In the genomic region with DNA sequence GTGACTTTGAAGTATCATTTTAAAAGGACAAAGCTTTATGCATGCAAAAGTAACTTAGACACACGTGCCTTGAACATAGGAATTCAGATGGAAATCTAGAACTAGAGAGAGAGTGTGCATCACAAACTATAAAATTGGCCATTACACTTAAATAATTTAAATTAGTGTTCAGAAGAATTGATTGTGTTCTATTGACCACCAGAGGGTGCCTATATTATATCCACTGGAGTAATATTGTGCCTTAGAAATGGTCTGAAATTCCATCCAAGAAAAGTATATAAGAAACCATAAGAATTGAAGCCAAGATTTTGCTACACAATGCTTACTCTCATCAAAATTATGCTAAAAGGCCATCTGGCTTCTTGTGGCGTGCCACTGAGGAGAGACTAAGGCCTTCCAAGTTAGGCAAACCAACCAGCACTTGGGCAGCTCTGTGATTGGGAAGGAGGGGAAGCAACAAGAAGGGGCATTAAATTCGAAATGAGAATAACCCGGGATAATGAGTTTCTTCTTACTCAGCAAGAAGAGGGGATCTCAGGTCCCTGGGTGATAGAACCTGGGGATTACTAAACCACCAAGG, we compare ENCODE assay signal across 23 mouse cellular contexts. TPM values are rescaled to one million over a fixed set of nuclear protein-coding genes. Genes with fewer than 3 reads are reported as not detected.
A peak's percentile ranks its signal among the peaks of the same experiment; 100 is the strongest.
DNase-seq lines count a peak whose midpoint lies in the region; TF ChIP-seq lines count a peak whose summit lies in the region.
"Had no signal": no experiment of that assay in that cellular context is flagged by ENCODE, and none has a peak within 500 bp of the region (broad histone marks: within the 10 kb centered on the region; RNA-seq: fewer than 3 reads in every experiment).

No protein-coding gene starts in this region.

- peak overlapping the region; percentile 75 for H3K27ac ChIP-seq in heart, adult 2 months
- H3K27ac ChIP-seq in left cerebral cortex, adult 2 months, result no peak overlapping the region
- no peak overlapping the region for H3K27ac ChIP-seq in CH12.LX (ENCODE audit: insufficient read depth, low read depth)
- no peak overlapping the region for H3K27ac ChIP-seq in MEL (ENCODE audit: control insufficient read depth, low read depth, low read length)
- H3K27ac ChIP-seq: embryonic facial prominence, embryonic 15.5 days; hindbrain, embryonic 10.5 days; limb, embryonic 15.5 days; liver, embryonic 14.5 days; lung, embryonic 15.5 days had no signal

- H3K4me1 ChIP-seq in heart, adult 2 months (ENCODE audit: control insufficient read depth, insufficient read depth, low read length), result no peaks in the 10 kb centered on the region; the same call in 1 of the 2 replicates
- H3K4me1 ChIP-seq in CH12.LX (ENCODE audit: control insufficient read depth in 1 of 2, insufficient read depth in 2 of 2), result peaks cover 0 to 7% of the 10 kb centered on the region in 2 experiments; a peak in 2 of 4 replicates
- peaks cover 8 to 17% of the 10 kb centered on the region in 2 experiments; a peak in 3 of 4 replicates for H3K4me1 ChIP-seq in MEL (ENCODE audit: control insufficient read depth in 1 of 2, insufficient read depth in 2 of 2, low read length in 2 of 2)
- H3K4me1 ChIP-seq: limb, embryonic 15.5 days had no signal

- TF ChIP-seq RAD21 in CH12.LX (IDR thresholded peaks at IDR 0.05; ENCODE audit: low read depth, low read length) (no peak; the same call in 1 of the 2 replicates), MEL (IDR thresholded peaks at IDR 0.05; ENCODE audit: low read depth, low read length) (peak; percentile 31)

- in situ Hi-C loops in CH12.LX (cut with MboI; ENCODE audit: low pct_ligation_motif_present, low pct_unique_long_range_greater_than_20kb, low sequenced_read_pairs), result no loop called here

- TF ChIP-seq EP300 in heart, adult 2 months (IDR thresholded peaks at IDR 0.05; ENCODE audit: insufficient read depth, low read depth, low read length), result no peak
- no peak for TF ChIP-seq EP300 in CH12.LX (IDR thresholded peaks at IDR 0.05; ENCODE audit: low read length)
- TF ChIP-seq EP300 in MEL (IDR thresholded peaks at IDR 0.05; ENCODE audit: low read depth in 1 of 2, low read length in 2 of 2), result no peak

- no peaks in the 10 kb centered on the region for H3K36me3 ChIP-seq in heart, adult 2 months (ENCODE audit: control insufficient read depth, insufficient read depth, low read length)
- H3K36me3 ChIP-seq in CH12.LX (replicated peaks in 1 of 2; ENCODE audit: control insufficient read depth in 1 of 2, insufficient read depth in 1 of 2, low read length in 1 of 2) (no peaks in the 10 kb centered on the region), MEL (ENCODE audit: control insufficient read depth in 1 of 2, insufficient read depth in 2 of 2, low read length in 2 of 2) (peaks cover 0 to 14% of the 10 kb centered on the region in 2 experiments; a peak in 2 of 4 replicates)
- H3K36me3 ChIP-seq: embryonic facial prominence, embryonic 15.5 days; hindbrain, embryonic 10.5 days; limb, embryonic 15.5 days; lung, embryonic 15.5 days had no signal

- no peak for TF ChIP-seq POLR2A in heart, adult 2 months (IDR thresholded peaks at IDR 0.05; ENCODE audit: insufficient read depth, low read depth, low read length)
- TF ChIP-seq POLR2A in CH12.LX (IDR thresholded peaks at IDR 0.05; ENCODE audit: low read depth, low read length), result no peak
- TF ChIP-seq POLR2A in MEL (IDR thresholded peaks at IDR 0.05; ENCODE audit: control insufficient read depth in 1 of 2, insufficient read depth in 1 of 2, low read depth in 1 of 2, low read length in 2 of 2, poor library complexity in 1 of 2), result no peak

- H3K79me2 ChIP-seq in heart, adult 2 months (replicated peaks; ENCODE audit: control insufficient read depth, insufficient read depth, low read length), result no peaks in the 10 kb centered on the region
- no peaks in the 10 kb centered on the region for H3K79me2 ChIP-seq in CH12.LX (replicated peaks; ENCODE audit: control insufficient read depth, extremely low read depth, insufficient read depth, poor library complexity, severe bottlenecking)
- H3K79me2 ChIP-seq in MEL (ENCODE audit: control insufficient read depth, insufficient read depth, low read length, poor library complexity), result no peaks in the 10 kb centered on the region; the same call in 1 of the 2 replicates

- H3K27me3 ChIP-seq in heart, adult 2 months (ENCODE audit: control insufficient read depth, insufficient read depth, low read length), result no peaks in the 10 kb centered on the region
- H3K27me3 ChIP-seq in CH12.LX (replicated peaks) (peaks cover 30% of the 10 kb centered on the region), MEL (ENCODE audit: control insufficient read depth in 1 of 2, insufficient read depth in 2 of 2, low read length in 2 of 2) (peaks cover 2 to 5% of the 10 kb centered on the region in 2 experiments; a peak in 1 of 4 replicates)

- H3K9me3 ChIP-seq in CH12.LX (replicated peaks; ENCODE audit: low read length) (no peaks in the 10 kb centered on the region), MEL (replicated peaks; ENCODE audit: insufficient read depth, low read length) (no peaks in the 10 kb centered on the region)
- H3K9me3 ChIP-seq: embryonic facial prominence, embryonic 15.5 days; hindbrain, embryonic 10.5 days; limb, embryonic 15.5 days; lung, embryonic 15.5 days had no signal

- DNase-seq in heart, adult 2 months, result no peak
- no peak for DNase-seq in heart, postnatal 10 days
- no peak for DNase-seq in left cerebral cortex, adult 2 months (ENCODE audit: extremely low spot score in 1 of 2, low spot score in 2 of 2)
- DNase-seq in left cerebral cortex, postnatal 14 days (ENCODE audit: low spot score in 2 of 2), result no peak
- no peak for DNase-seq in CH12.LX (ENCODE audit: extremely low read depth)
- no peak for DNase-seq in MEL (ENCODE audit: low read depth, low spot score)
- no peak for DNase-seq in right cerebral cortex, adult 18-20 months
- DNase-seq in urinary bladder, postnatal 10 days (ENCODE audit: low spot score), result no peak
- DNase-seq: adrenal gland, postnatal 14 days; cerebellum, adult 8-10 months; gastrocnemius, postnatal 25 days; kidney, adult 9 months; kidney, postnatal 14 days; layer of hippocampus, postnatal 36 days; lung, postnatal 4 days; right cerebral cortex, postnatal 14 days; spleen, adult 18-20 months had no signal

- WGBS in heart, adult 2 months, result 80% methylated on average over 4 of the region's 4 CpGs

- TF ChIP-seq CTCF in heart, adult 2 months (IDR thresholded peaks at IDR 0.05), result peak; percentile 27; the same call in 1 of the 2 replicates
- peak; percentile 25; the same call in 1 of the 2 replicates for TF ChIP-seq CTCF in left cerebral cortex, adult 2 months (IDR thresholded peaks at IDR 0.05)
- TF ChIP-seq CTCF in CH12.LX (conservative IDR thresholded peaks at IDR 0.05 in 1 of 2, IDR thresholded peaks at IDR 0.05 in 1 of 2; ENCODE audit: low read depth in 2 of 2, low read length in 2 of 2) (0 out of 4 replicates have a peak, but pooled peaks of 1 of the 2 experiments have one; percentile 3), MEL (IDR thresholded peaks at IDR 0.05 in 2 of 3, conservative IDR thresholded peaks at IDR 0.05 in 1 of 3; ENCODE audit: control insufficient read depth in 1 of 3, insufficient read depth in 1 of 3, low read depth in 2 of 3, low read length in 3 of 3, poor library complexity in 1 of 3, severe bottlenecking in 1 of 3) (peak in 1 of 3 experiments; percentile 18; a peak in 1 of 6 replicates)

- H3K9ac ChIP-seq in heart, adult 2 months (ENCODE audit: low read depth, low read length), result no peak overlapping the region
- no peak overlapping the region for H3K9ac ChIP-seq in CH12.LX (ENCODE audit: insufficient read depth, low read depth)
- no peak overlapping the region for H3K9ac ChIP-seq in MEL (ENCODE audit: control insufficient read depth, low read depth, low read length, poor library complexity, severe bottlenecking)
- H3K9ac ChIP-seq: embryonic facial prominence, embryonic 15.5 days; limb, embryonic 15.5 days; liver, embryonic 14.5 days; lung, embryonic 15.5 days had no signal

- peak overlapping the region; percentile 13; the same call in 1 of the 2 replicates for H3K4me3 ChIP-seq in heart, adult 2 months
- no peak overlapping the region for H3K4me3 ChIP-seq in left cerebral cortex, adult 2 months
- H3K4me3 ChIP-seq in CH12.LX (replicated peaks in 1 of 3; ENCODE audit: low read depth in 2 of 3, low read length in 2 of 3, poor library complexity in 1 of 3) (no peak overlapping the region), MEL (ENCODE audit: control insufficient read depth in 1 of 2, insufficient read depth in 1 of 2, low read depth in 2 of 2, low read length in 2 of 2) (no peak overlapping the region)
- H3K4me3 ChIP-seq: embryonic facial prominence, embryonic 15.5 days; hindbrain, embryonic 10.5 days; limb, embryonic 15.5 days; lung, embryonic 15.5 days had no signal

- intact Hi-C loops in heart, adult 2 months (cut with DNase I), result no loop called here
- intact Hi-C loops in heart, postnatal 10 days (cut with DNase I), result no loop called here
- intact Hi-C loops in left cerebral cortex, adult 2 months (cut with DNase I), result loop anchor here (5.0 to 10.0 kb wide), 2 partner anchors 113 to 216 kb away; partner anchors contain the start of gene Atf2
- intact Hi-C loops in left cerebral cortex, postnatal 14 days (cut with DNase I), result no loop called here

- H3K4me2 ChIP-seq in CH12.LX (ENCODE audit: insufficient read depth, low read depth, poor library complexity, severe bottlenecking), result no peak overlapping the region
- H3K4me2 ChIP-seq: embryonic facial prominence, embryonic 15.5 days; limb, embryonic 15.5 days; lung, embryonic 15.5 days had no signal

- dilution Hi-C loops in CH12.LX (cut with MboI; ENCODE audit: extremely low pct_ligation_motif_present, extremely low pct_unique_long_range_greater_than_20kb, low sequenced_read_pairs), result no loop called here

TF ChIP-seq in CH12.LX, 34 proteins besides CTCF, POLR2A, EP300 and RAD21:
- TF ChIP-seq JUN (IDR thresholded peaks at IDR 0.05; ENCODE audit: insufficient read depth, low read depth, low read length), result no peak
- TF ChIP-seq SMC3 (IDR thresholded peaks at IDR 0.05; ENCODE audit: low read depth, low read length), result peak; percentile 5; the same call in 1 of the 2 replicates

TF ChIP-seq in MEL, 35 proteins besides CTCF, POLR2A, EP300 and RAD21 (continues in another document):
- TF ChIP-seq SMC3 (IDR thresholded peaks at IDR 0.05; ENCODE audit: low read depth, low read length) (peak; percentile 31; the same call in 1 of the 2 replicates), ZC3H11A (IDR thresholded peaks at IDR 0.05; ENCODE audit: low read depth, low read length) (0 out of 2 replicates have a peak, but pooled peaks have one; percentile 23)

RNA-seq across cellular contexts. Expression of gene Chn1, which starts 4.0 kb away (rescaled TPM):
- 10 to 100 TPM; 33.9 to 35.2 TPM for total RNA-seq in heart, adult 2 months (2021)
- 35.2 and 63.3 TPM in 2 replicates for polyA plus RNA-seq in heart, adult 2 months (2012; rRNA removed)
- total RNA-seq in heart, postnatal 10 days (2021), result 10 to 100 TPM; 60.1 to 62.8 TPM
- 1,000 to 10,000 TPM; 1,492 to 1,637 TPM for total RNA-seq in left cerebral cortex, adult 2 months (2021)
- total RNA-seq in left cerebral cortex, postnatal 14 days (2021), result 1,000 to 10,000 TPM; 1,177 to 1,299 TPM
- total RNA-seq in CH12.LX (2012; rRNA removed) (4.2 and 4.6 TPM in 2 replicates), CH12.LX (2014; rRNA removed) (9.9 and 13.0 TPM in 2 replicates), MEL (2012; rRNA removed) (5.0 and 9.0 TPM in 2 replicates)
- polyA plus RNA-seq in CH12.LX (2012; ENCODE audit: insufficient read length, low read depth) (15.0 and 17.0 TPM in 2 replicates), MEL (2012; ENCODE audit: insufficient read depth in 1 of 2, insufficient read length in 2 of 2, low read depth in 1 of 2, low replicate concordance in 2 of 2, missing spikeins in 1 of 2) (10 to 100 TPM in 1 of 2 experiments, not detected in 1; 14.1 TPM)
- total RNA-seq: megakaryocyte-erythroid progenitor cell, adult 5-6 weeks had no signal

Comparison
In these comparisons a context has a peak if more than half of its experiments do, and no peak if none do; other contexts are left out.
1. RNA of gene Chn1, which starts 4.0 kb away (total RNA-seq): 1,492 to 1,637 TPM in left cerebral cortex, adult 2 months and 1,177 to 1,299 TPM in left cerebral cortex, postnatal 14 days; 60.1 to 62.8 TPM in heart, postnatal 10 days, 33.9 to 35.2 TPM in heart, adult 2 months, 4.2 to 13.0 TPM in CH12.LX and 5.0 to 9.0 TPM in MEL; every median in the first group is over 10 times any median in the second.